Mouse (Mus musculus) megakaryocyte, adult 5-6 weeks (primary cell): ENCODE data around the gene Gm6164. TPM values are rescaled to one million over a fixed set of nuclear protein-coding genes. Genes with fewer than 3 reads are reported as not detected.
"Not testable (repeated sequence)": the region's sequence is repeated elsewhere in the genome, so short reads cannot be mapped to it uniquely, and the experiment has no call there.

ENCODE experiments used
- ATAC-seq: 2 replicates; pipeline ENCODE4 v1.8.0; 2016; ENCODE audit warnings: mild to moderate bottlenecking, inconsistent platforms; ENCODE audit not compliant: poor library complexity, severe bottlenecking
- total RNA-seq, 2 experiments: library from RNA; stranded (forward) in 1 of 2; stranded (reverse) in 1 of 2; fragments of 153-499, 151-499 nt in 1 of 2; fragments of 221-1000, 200-1000 nt in 1 of 2; gene quantifications; 2 replicates each; pipeline versions ENCODE4 v1.2.3 to v1.2.4; 2015 to 2017

The Gm6164 gene
- total RNA-seq (2015) (not detected in 2 replicates), total RNA-seq (2017) (not detected in 2 replicates)

- not testable (repeated sequence) for ATAC-seq
These were observed at the start of gene Gm6164 for GRCm38 (mm10) chr7:20205507-20205906. Gene Gm6164, minus strand, starts transcription at chr7:20205607.

- ATAC-seq: not testable (repeated sequence)
These were observed 28.3 kb upstream of the Gm6164 start, which contains the start of gene Gm4498 for GRCm38 (mm10) chr7:20233728-20234127. Gene Gm4498, minus strand, starts transcription at chr7:20233828.

GRCm38 (mm10) chr7:20193410-20193809 is 12.0 kb downstream of the Gm6164 start, which contains the start of gene Vmn1r95:
Gene Vmn1r95, plus strand, starts transcription at chr7:20193710.
- not testable (repeated sequence) for ATAC-seq

- ATAC-seq: not testable (repeated sequence)
These were observed 37.1 kb downstream of the Gm6164 start, which contains the start of gene Vmn1r94 for GRCm38 (mm10) chr7:20168277-20168676. Gene Vmn1r94, minus strand, starts transcription at chr7:20168377.

Other genes with a start within 250 kb of the Gm6164 start
- gene Ceacam20, start 240.2 kb downstream of the Gm6164 start, total RNA-seq (2015): not detected in 2 replicates
- gene Ceacam20, start 240.2 kb downstream of the Gm6164 start, total RNA-seq (2017): not detected in 2 replicates
- gene Nlrp9b, start 214.1 kb downstream of the Gm6164 start, total RNA-seq (2015): not detected in 2 replicates
- gene Nlrp9b, start 214.1 kb downstream of the Gm6164 start, total RNA-seq (2017): not detected in 2 replicates
- not detected in 2 replicates for gene Vmn1r91, start 105.9 kb downstream of the Gm6164 start, total RNA-seq (2015)
- gene Vmn1r91, start 105.9 kb downstream of the Gm6164 start, total RNA-seq (2017): not detected in 2 replicates
- gene Gm16442, start 83.0 kb downstream of the Gm6164 start, total RNA-seq (2015): not detected in 2 replicates
- not detected in 2 replicates for gene Gm16442, start 83.0 kb downstream of the Gm6164 start, total RNA-seq (2017)
- gene Vmn1r93, start 66.5 kb downstream of the Gm6164 start, total RNA-seq (2015): not detected in 2 replicates
- not detected in 2 replicates for gene Vmn1r93, start 66.5 kb downstream of the Gm6164 start, total RNA-seq (2017)
- not detected in 2 replicates for gene Vmn1r94, start 37.2 kb downstream of the Gm6164 start, total RNA-seq (2015)
- not detected in 2 replicates for gene Vmn1r94, start 37.2 kb downstream of the Gm6164 start, total RNA-seq (2017)
- not detected in 2 replicates for gene Vmn1r95, start 11.9 kb downstream of the Gm6164 start, total RNA-seq (2015)
- not detected in 2 replicates for gene Vmn1r95, start 11.9 kb downstream of the Gm6164 start, total RNA-seq (2017)
- gene Gm4498, start 28.2 kb upstream of the Gm6164 start, total RNA-seq (2015): not detected in 2 replicates
- gene Gm4498, start 28.2 kb upstream of the Gm6164 start, total RNA-seq (2017): not detected in 2 replicates
- gene Gm5890, start 57.2 kb upstream of the Gm6164 start, total RNA-seq (2015): not detected in 2 replicates
- gene Gm5890, start 57.2 kb upstream of the Gm6164 start, total RNA-seq (2017): not detected in 2 replicates
- gene Gm4133, start 128.5 kb upstream of the Gm6164 start, total RNA-seq (2015): not detected in 2 replicates
- not detected in 2 replicates for gene Gm4133, start 128.5 kb upstream of the Gm6164 start, total RNA-seq (2017)
- not detected in 2 replicates for gene Gm5728, start 169.8 kb upstream of the Gm6164 start, total RNA-seq (2015)
- gene Gm5728, start 169.8 kb upstream of the Gm6164 start, total RNA-seq (2017): not detected in 2 replicates
- gene Vmn1r100, start 212.3 kb upstream of the Gm6164 start, total RNA-seq (2015): not detected in 2 replicates
- gene Vmn1r100, start 212.3 kb upstream of the Gm6164 start, total RNA-seq (2017): not detected in 2 replicates
- not detected in 2 replicates for gene Vmn1r101, start 237.0 kb upstream of the Gm6164 start, total RNA-seq (2015)
- gene Vmn1r101, start 237.0 kb upstream of the Gm6164 start, total RNA-seq (2017): not detected in 2 replicates